Mouse (Mus musculus) liver, embryonic 16.5 days (tissue): ENCODE measurements around the gene Rab40b. TPM values are rescaled to one million over a fixed set of nuclear protein-coding genes. Genes with fewer than 3 reads are reported as not detected.

ENCODE experiments used
- ATAC-seq: fragments of 200-750 bp; cut with Nextera tagmentation; 2 replicates; pipeline ENCODE4 v1.8.0; 2017; ENCODE audit warnings: low read depth, mild to moderate bottlenecking, moderate number of reproducible peaks, moderate library complexity
- H3K27ac ChIP-seq: fragments of 300-500 bp; sonication (generic); 2 replicates; pipeline ENCODE4 v1.5.1; 2014; ENCODE audit warnings: mild to moderate bottlenecking, low read length
- H3K27me3 ChIP-seq: fragments of 300-500 bp; sonication (generic); 2 replicates; pipeline ENCODE4 v1.6.1; 2014; ENCODE audit warnings: low read depth, low read length, mixed read lengths; ENCODE audit not compliant: control insufficient read depth, insufficient read depth
- H3K36me3 ChIP-seq: fragments of 300-500 bp; sonication (generic); 2 replicates; pipeline ENCODE4 v1.6.1; 2014; ENCODE audit warnings: mild to moderate bottlenecking; ENCODE audit not compliant: control insufficient read depth, insufficient read depth
- H3K4me1 ChIP-seq: fragments of 300-500 bp; sonication (generic); 2 replicates; pipeline ENCODE4 v1.6.1; 2014; ENCODE audit warnings: low read depth, low read length, mixed read lengths; ENCODE audit not compliant: control insufficient read depth
- H3K4me2 ChIP-seq: fragments of 300-500 bp; sonication (generic); 2 replicates; pipeline ENCODE4 v1.6.1; 2014; ENCODE audit warnings: low read depth, low read length, mixed read lengths
- H3K4me3 ChIP-seq: fragments of 300-500 bp; sonication (generic); 2 replicates; pipeline ENCODE4 v1.5.1; 2014; ENCODE audit warnings: low read depth, mild to moderate bottlenecking, low read length
- H3K9ac ChIP-seq: fragments of 300-500 bp; sonication (generic); 2 replicates; pipeline ENCODE4 v1.6.1; 2014; ENCODE audit warnings: low read depth, low read length
- H3K9me3 ChIP-seq: fragments of 300-500 bp; sonication (generic); replicated peaks from 2 replicates; pipeline ENCODE4 v1.6.1; 2016; ENCODE audit warnings: low read length; ENCODE audit not compliant: control insufficient read depth
- WGBS: fragments of 180-500 bp; shearing (Covaris S2); extraction: QIAGEN DNeasy Blood & Tissue Kit; methylation state at CpG from one replicate; pipeline ENCODE4 v1.1.7; 2014; ENCODE audit not compliant: insufficient replicate concordance; 5-methylcytosine and 5-hydroxymethylcytosine counted together
- polyA plus RNA-seq: library from polyadenylated mRNA; unstranded; fragments of >200 nt; fragmentation: Nextera tagmentation; extraction: Ambion mirVana; gene quantifications from 2 replicates; pipeline ENCODE4 v1.2.1, GENCODE M21; 2015

Gene Rab40b
- polyA plus RNA-seq, 1 experiment from 2014 or later = 1.2 TPM

- 71% methylated on average over 5 of the region's 5 CpGs for WGBS
- Histone ChIP-seq H3K9me3 (no peaks in the 10 kb centered on the region), H3K36me3 (no peaks in the 10 kb centered on the region), H3K9ac (no peak overlapping the region), H3K4me2 (no peak overlapping the region), H3K4me1 (peaks cover 7% of the 10 kb centered on the region), H3K27me3 (no peaks in the 10 kb centered on the region), H3K27ac (no peak overlapping the region), H3K4me3 (no peak overlapping the region)
- no peak for ATAC-seq
These were observed 29.9 kb upstream of the Rab40b start for GRCm38 (mm10) chr11:121417971-121418370.

DNA sequence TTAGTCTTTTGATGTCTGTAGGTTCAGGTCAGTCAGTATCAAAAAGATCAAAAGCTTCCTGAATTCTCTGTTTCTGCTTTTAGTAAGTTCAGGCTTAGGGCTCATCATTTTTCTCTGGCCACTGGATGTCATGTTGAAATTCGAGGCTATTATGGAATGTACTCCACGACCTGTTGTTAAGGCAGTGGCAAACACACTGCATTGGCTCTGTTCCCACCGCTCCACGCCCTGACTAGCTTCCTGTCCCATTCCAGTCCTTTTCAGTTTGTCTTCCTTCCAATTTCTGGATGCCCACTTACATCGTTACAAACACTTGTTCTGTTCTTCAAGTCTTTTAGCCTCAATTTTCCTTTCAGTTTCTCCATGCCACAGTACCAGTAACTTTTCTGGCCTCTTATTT lies 27.3 kb upstream of the Rab40b start:
- Histone ChIP-seq H3K9ac (no peak overlapping the region), H3K4me3 (no peak overlapping the region), H3K9me3 (no peaks in the 10 kb centered on the region), H3K36me3 (no peaks in the 10 kb centered on the region), H3K4me1 (peaks cover under 1% of the 10 kb centered on the region), H3K27ac (no peak overlapping the region), H3K4me2 (no peak overlapping the region), H3K27me3 (no peaks in the 10 kb centered on the region; the same call in 1 of the 2 replicates)
- ATAC-seq = no peak
- 56% methylated on average over 5 of the region's 5 CpGs for WGBS

- no peak overlapping the region for H3K4me3 ChIP-seq
- H3K36me3 ChIP-seq = no peaks in the 10 kb centered on the region
- no peak overlapping the region for H3K27ac ChIP-seq
- H3K9me3 ChIP-seq = no peaks in the 10 kb centered on the region
- H3K9ac ChIP-seq = no peak overlapping the region
- no peaks in the 10 kb centered on the region; the same call in 1 of the 2 replicates for H3K27me3 ChIP-seq
- WGBS = 74% methylated on average over 5 of the region's 5 CpGs
- no peak overlapping the region for H3K4me2 ChIP-seq
- no peak for ATAC-seq
- H3K4me1 ChIP-seq = no peaks in the 10 kb centered on the region; the same call in 1 of the 2 replicates
These were observed 26.7 kb upstream of the Rab40b start for GRCm38 (mm10) chr11:121414762-121415161.

DNA sequence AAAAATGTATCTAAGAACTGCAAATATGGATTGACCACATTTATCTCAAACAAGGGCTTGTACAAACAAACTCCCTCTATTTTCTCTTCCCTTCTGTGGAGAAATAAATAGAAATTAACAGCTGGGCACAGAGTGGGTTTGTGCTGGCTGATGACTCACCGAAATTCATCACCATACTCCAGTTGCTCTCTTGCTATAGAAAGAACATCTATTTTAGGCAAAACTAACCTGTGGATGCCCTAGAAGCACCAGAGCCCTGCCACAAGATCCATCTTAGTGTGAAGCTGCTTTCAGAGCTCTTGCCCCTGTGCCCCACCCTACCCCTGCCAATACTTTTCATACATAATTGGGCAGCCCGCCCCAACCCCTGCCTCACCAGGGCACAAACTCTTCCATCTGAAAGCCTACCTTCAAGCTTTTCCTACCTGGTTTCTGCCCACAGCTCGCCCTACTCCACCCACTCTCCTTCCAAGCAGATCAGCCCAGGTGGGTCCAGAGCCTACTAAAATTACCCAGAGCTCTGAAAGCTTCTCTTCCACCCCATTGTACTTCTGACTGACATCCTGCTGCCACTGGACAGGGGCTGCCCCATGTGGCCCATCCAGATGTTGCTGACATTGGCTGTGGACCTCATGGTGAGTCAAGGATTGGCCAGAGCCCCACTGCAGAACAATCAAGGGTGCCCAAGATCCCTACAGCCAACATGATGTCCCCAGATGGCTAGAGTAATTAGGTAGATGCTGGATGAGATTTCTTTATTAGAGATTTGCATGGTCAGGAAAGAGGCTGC lies 19.5 kb upstream of the Rab40b start:
- H3K4me2 ChIP-seq = no peak overlapping the region
- no peaks in the 10 kb centered on the region; the same call in 1 of the 2 replicates for H3K27me3 ChIP-seq
- no peaks in the 10 kb centered on the region for H3K9me3 ChIP-seq
- H3K36me3 ChIP-seq = no peaks in the 10 kb centered on the region
- no peak for ATAC-seq
- H3K9ac ChIP-seq = no peak overlapping the region
- WGBS = 57% methylated on average over 3 of the region's 3 CpGs
- no peaks in the 10 kb centered on the region for H3K4me1 ChIP-seq
- H3K27ac ChIP-seq = no peak overlapping the region
- H3K4me3 ChIP-seq = no peak overlapping the region

GRCm38 (mm10) chr11:121392405-121392804 lies 4.4 kb upstream of the Rab40b start:
- Histone ChIP-seq H3K4me3 (no peak overlapping the region), H3K4me2 (no peak overlapping the region), H3K27ac (no peak overlapping the region), H3K36me3 (no peaks in the 10 kb centered on the region), H3K9ac (no peak overlapping the region), H3K9me3 (no peaks in the 10 kb centered on the region), H3K27me3 (peaks cover 6% of the 10 kb centered on the region), H3K4me1 (peaks cover 17% of the 10 kb centered on the region)
- WGBS = 38% methylated on average over 3 of the region's 3 CpGs
- no peak for ATAC-seq

DNA sequence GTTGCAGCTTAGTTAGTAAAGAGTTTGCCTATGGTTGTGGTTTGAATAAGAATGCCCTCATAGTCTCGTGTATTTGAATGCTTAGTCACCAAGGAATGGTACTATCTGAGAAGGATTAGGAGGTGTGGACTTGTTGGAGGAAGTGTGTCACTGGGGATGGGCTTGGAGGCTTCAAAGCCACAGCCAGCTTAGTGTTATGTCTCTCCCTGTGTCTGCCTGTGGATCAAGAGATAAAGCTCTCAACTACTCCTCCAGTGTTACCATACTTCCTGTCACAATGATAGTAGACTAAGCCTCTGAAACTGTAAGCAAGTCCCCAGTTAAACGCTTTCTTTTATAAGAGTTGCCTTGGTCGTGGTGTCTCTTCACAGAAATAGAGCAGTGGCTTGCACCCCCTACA lies 2.7 kb upstream of the Rab40b start:
- ATAC-seq = no peak
- H3K4me3 ChIP-seq = no peak overlapping the region
- H3K27ac ChIP-seq = no peak overlapping the region
- H3K27me3 ChIP-seq = peaks cover 13% of the 10 kb centered on the region
- H3K4me1 ChIP-seq = peaks cover 19% of the 10 kb centered on the region
- 23% methylated on average over 3 of the region's 3 CpGs for WGBS
- no peak overlapping the region for H3K4me2 ChIP-seq
- H3K9me3 ChIP-seq = no peaks in the 10 kb centered on the region
- no peak overlapping the region for H3K9ac ChIP-seq
- H3K36me3 ChIP-seq = no peaks in the 10 kb centered on the region

DNA sequence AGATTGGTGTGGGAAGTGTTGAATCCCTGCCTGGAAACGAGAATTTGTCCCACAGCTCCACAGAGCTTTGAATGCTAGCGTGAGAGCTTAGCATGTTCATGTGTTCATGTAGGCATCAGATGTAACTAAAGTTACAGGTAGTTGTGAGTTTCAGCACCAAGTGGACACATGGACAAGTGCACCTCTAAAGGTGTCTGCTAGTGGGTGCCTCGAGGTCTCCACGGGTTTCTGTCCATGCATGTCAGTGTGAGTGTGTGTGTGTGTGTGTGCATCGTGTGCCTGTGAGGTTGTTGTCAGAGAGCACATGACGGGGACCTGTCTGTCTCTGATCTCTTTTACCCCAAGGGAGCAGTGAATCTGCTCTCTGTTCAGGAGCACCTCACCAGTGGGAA lies 499 bp upstream of the Rab40b start:
- H3K4me2 ChIP-seq = peak overlapping the region; percentile 92
- no peaks in the 10 kb centered on the region for H3K36me3 ChIP-seq
- H3K27ac ChIP-seq = no peak overlapping the region
- H3K9ac ChIP-seq = no peak overlapping the region
- ATAC-seq = no peak
- H3K4me1 ChIP-seq = peaks cover 19% of the 10 kb centered on the region
- peaks cover 13% of the 10 kb centered on the region for H3K27me3 ChIP-seq
- H3K9me3 ChIP-seq = no peaks in the 10 kb centered on the region
- WGBS = 15% methylated on average over 6 of the region's 6 CpGs
- peak overlapping the region; percentile 66 for H3K4me3 ChIP-seq

GRCm38 (mm10) chr11:121380294-121380693 lies 7.8 kb downstream of the Rab40b start:
- Histone ChIP-seq H3K9ac (no peak overlapping the region), H3K36me3 (no peaks in the 10 kb centered on the region), H3K27me3 (no peaks in the 10 kb centered on the region; the same call in 1 of the 2 replicates), H3K4me1 (no peaks in the 10 kb centered on the region), H3K4me2 (no peak overlapping the region), H3K27ac (no peak overlapping the region), H3K4me3 (no peak overlapping the region), H3K9me3 (0 out of 2 replicates have a peak, but pooled peaks cover 2% of the 10 kb centered on the region)
- ATAC-seq = no peak
- 55% methylated on average over 6 of the region's 6 CpGs for WGBS

GRCm38 (mm10) chr11:121378644-121379043 lies 9.4 kb downstream of the Rab40b start:
- H3K4me1 ChIP-seq = no peaks in the 10 kb centered on the region
- H3K4me2 ChIP-seq = no peak overlapping the region
- H3K36me3 ChIP-seq = no peaks in the 10 kb centered on the region
- H3K9ac ChIP-seq = no peak overlapping the region
- no peak for ATAC-seq
- no peaks in the 10 kb centered on the region; the same call in 1 of the 2 replicates for H3K27me3 ChIP-seq
- H3K9me3 ChIP-seq = 0 out of 2 replicates have a peak, but pooled peaks cover 2% of the 10 kb centered on the region
- no peak overlapping the region for H3K27ac ChIP-seq
- no peak overlapping the region for H3K4me3 ChIP-seq
